In genomic region chr13:113615546-113615941, GRCm38 (mm10) we compare ENCODE assay signal across 8 mouse cellular contexts. TPM values are rescaled to one million over a fixed set of nuclear protein-coding genes. Genes with fewer than 3 reads are reported as not detected.
DNase-seq lines count a peak whose midpoint lies in the region; ATAC-seq and TF ChIP-seq lines count a peak whose summit lies in the region.

No protein-coding gene starts in this region.

- 0 out of 2 replicates have a peak, but pooled peaks have one; percentile 8 for TF ChIP-seq EP300 in liver, postnatal 0 days (IDR thresholded peaks at IDR 0.05; ENCODE audit: low read depth)

- TF ChIP-seq CTCF in cerebellum, adult 2 months (IDR thresholded peaks at IDR 0.05; ENCODE audit: borderline replicate concordance, insufficient read depth, low read depth, low read length) = no peak
- no peak for TF ChIP-seq CTCF in liver, postnatal 0 days (IDR thresholded peaks at IDR 0.05; ENCODE audit: low read depth)

- under 1% methylated on average over 10 of the region's 10 CpGs for WGBS in cerebellum, adult 2 months
- WGBS in embryonic facial prominence, embryonic 14.5 days = 2% methylated on average over 10 of the region's 10 CpGs
- WGBS in hindbrain, embryonic 10.5 days = 2% methylated on average over 10 of the region's 10 CpGs
- 4% methylated on average over 10 of the region's 10 CpGs for WGBS in liver, postnatal 0 days (ENCODE audit: insufficient replicate concordance)

- peak; percentile 43 to 47 for DNase-seq in cerebellum, adult 2 months
- DNase-seq in cerebellum, adult 11 months = no peak
- DNase-seq in B cell, adult 2 months = peak; percentile 5 to 11
- DNase-seq in embryonic facial prominence, embryonic 14.5 days (ENCODE audit: low spot score) = no peak
- DNase-seq in hindbrain, embryonic 10.5 days (ENCODE audit: low spot score) = peak; percentile 54
- peak; percentile 42 for DNase-seq in liver, postnatal 0 days
- DNase-seq in skeletal muscle tissue, adult 2 months (ENCODE audit: low read depth, low spot score) = peak; percentile 60
- DNase-seq in layer of hippocampus, postnatal 36 days = no peak

- no peak for ATAC-seq in embryonic facial prominence, embryonic 14.5 days (ENCODE audit: low read depth)
- no peak for ATAC-seq in liver, postnatal 0 days

- no peaks in the 10 kb centered on the region for H3K9me3 ChIP-seq in embryonic facial prominence, embryonic 14.5 days (ENCODE audit: control insufficient read depth, low read length)
- no peaks in the 10 kb centered on the region for H3K9me3 ChIP-seq in hindbrain, embryonic 10.5 days
- H3K9me3 ChIP-seq in liver, postnatal 0 days (ENCODE audit: low read length) = no peaks in the 10 kb centered on the region

- peaks cover 14% of the 10 kb centered on the region for H3K4me1 ChIP-seq in cerebellum, adult 2 months (ENCODE audit: control insufficient read depth, insufficient read depth, low read length)
- H3K4me1 ChIP-seq in embryonic facial prominence, embryonic 14.5 days (ENCODE audit: control insufficient read depth, insufficient read depth, low read length) = peaks cover 44% of the 10 kb centered on the region
- H3K4me1 ChIP-seq in hindbrain, embryonic 10.5 days (replicated peaks) = peaks cover 77% of the 10 kb centered on the region
- H3K4me1 ChIP-seq in liver, postnatal 0 days (ENCODE audit: insufficient read depth) = peaks cover 54% of the 10 kb centered on the region

- H3K4me3 ChIP-seq in cerebellum, adult 2 months (replicated peaks; ENCODE audit: insufficient read depth, low read depth, low read length) = peak overlapping the region; percentile 67
- H3K4me3 ChIP-seq in embryonic facial prominence, embryonic 14.5 days (ENCODE audit: low read depth, low read length) = peak overlapping the region; percentile 88
- peak overlapping the region; percentile 86 for H3K4me3 ChIP-seq in hindbrain, embryonic 10.5 days
- H3K4me3 ChIP-seq in liver, postnatal 0 days (ENCODE audit: low read depth, low read length) = peak overlapping the region; percentile 68

- H3K4me2 ChIP-seq in embryonic facial prominence, embryonic 14.5 days (ENCODE audit: low read depth, low read length) = peak overlapping the region; percentile 94
- peak overlapping the region; percentile 83 for H3K4me2 ChIP-seq in liver, postnatal 0 days (ENCODE audit: low read depth, low read length)

- H3K9ac ChIP-seq in embryonic facial prominence, embryonic 14.5 days (ENCODE audit: low read depth, low read length) = peak overlapping the region; percentile 88
- H3K9ac ChIP-seq in liver, postnatal 0 days (replicated peaks) = peak overlapping the region; percentile 87

- 0 out of 2 replicates have a peak overlapping the region, but pooled peaks have one; percentile 1 for H3K27ac ChIP-seq in cerebellum, adult 2 months (ENCODE audit: insufficient read depth, low read length)
- peak overlapping the region; percentile 45 for H3K27ac ChIP-seq in embryonic facial prominence, embryonic 14.5 days (replicated peaks; ENCODE audit: low read depth, low read length)
- peak overlapping the region; percentile 93 for H3K27ac ChIP-seq in hindbrain, embryonic 10.5 days
- peak overlapping the region; percentile 91 for H3K27ac ChIP-seq in liver, postnatal 0 days (ENCODE audit: low read depth)

- TF ChIP-seq POLR2A in cerebellum, adult 2 months (IDR thresholded peaks at IDR 0.05; ENCODE audit: borderline replicate concordance, insufficient read depth, low read length) = no peak

- H3K36me3 ChIP-seq in embryonic facial prominence, embryonic 14.5 days (ENCODE audit: control insufficient read depth, insufficient read depth, low read length) = peaks cover 10% of the 10 kb centered on the region; the same call in 1 of the 2 replicates
- H3K36me3 ChIP-seq in hindbrain, embryonic 10.5 days = peaks cover 17% of the 10 kb centered on the region
- H3K36me3 ChIP-seq in liver, postnatal 0 days (replicated peaks; ENCODE audit: insufficient read depth, low read length) = peaks cover 3% of the 10 kb centered on the region; the same call in 1 of the 2 replicates

- H3K27me3 ChIP-seq in cerebellum, adult 2 months (ENCODE audit: control insufficient read depth, insufficient read depth, low read length) = no peaks in the 10 kb centered on the region
- no peaks in the 10 kb centered on the region for H3K27me3 ChIP-seq in embryonic facial prominence, embryonic 14.5 days (replicated peaks; ENCODE audit: control insufficient read depth, insufficient read depth, low read length)
- H3K27me3 ChIP-seq in hindbrain, embryonic 10.5 days (ENCODE audit: insufficient read depth, poor library complexity, severe bottlenecking) = no peaks in the 10 kb centered on the region
- H3K27me3 ChIP-seq in liver, postnatal 0 days (ENCODE audit: insufficient read depth, low read length) = no peaks in the 10 kb centered on the region

RNA-seq across cellular contexts. Expression of gene Snx18, which starts 2.8 kb away (rescaled TPM):
- 16.4 and 17.0 TPM in 2 replicates for polyA plus RNA-seq in cerebellum, adult 2 months (2012; rRNA removed)
- 31.5 and 33.8 TPM in 2 replicates for polyA plus RNA-seq in embryonic facial prominence, embryonic 14.5 days (2014; fragmentation: Nextera tagmentation; extraction: Ambion mirVana)
- polyA plus RNA-seq in hindbrain, embryonic 10.5 days (2016; fragmentation: Nextera tagmentation; extraction: Ambion mirVana) = 18.1 and 18.4 TPM in 2 replicates
- polyA plus RNA-seq in liver, postnatal 0 days (2015; fragmentation: Nextera tagmentation; extraction: Ambion mirVana) = 5.7 and 6.9 TPM in 2 replicates
- 10 to 100 TPM; 21.6 to 22.7 TPM for total RNA-seq in layer of hippocampus, postnatal 36 days (2021)

RNA-seq across cellular contexts. Expression of gene Hspb3, which starts 47.9 kb away (rescaled TPM):
- polyA plus RNA-seq in cerebellum, adult 2 months (2012; rRNA removed) = 1.9 and 2.7 TPM in 2 replicates
- 20.2 and 29.3 TPM in 2 replicates for polyA plus RNA-seq in embryonic facial prominence, embryonic 14.5 days (2014; fragmentation: Nextera tagmentation; extraction: Ambion mirVana)
- polyA plus RNA-seq in hindbrain, embryonic 10.5 days (2016; fragmentation: Nextera tagmentation; extraction: Ambion mirVana) = 0.21 TPM in 1 of 2 replicates, not detected in the other
- 0.38 TPM in 1 of 2 replicates, not detected in the other for polyA plus RNA-seq in liver, postnatal 0 days (2015; fragmentation: Nextera tagmentation; extraction: Ambion mirVana)
- total RNA-seq in layer of hippocampus, postnatal 36 days (2021) = 1 to 10 TPM in 1 of 2 experiments, under 1 TPM in 1; 0.62 to 1.0 TPM

Comparison
In these comparisons a context has a peak if more than half of its experiments do, and no peak if none do; other contexts are left out.
1. DNase-seq: peak in cerebellum, adult 2 months (2 of 2), B cell, adult 2 months (2 of 2), hindbrain, embryonic 10.5 days (single experiment), liver, postnatal 0 days (single experiment) and skeletal muscle tissue, adult 2 months (single experiment); none in cerebellum, adult 11 months (single experiment), embryonic facial prominence, embryonic 14.5 days (single experiment) and layer of hippocampus, postnatal 36 days (0 of 2).
2. H3K27ac ChIP-seq: peak in every context shown above with its lines; median percentile 93 in hindbrain, embryonic 10.5 days; 91 in liver, postnatal 0 days; 45 in embryonic facial prominence, embryonic 14.5 days; 1 in cerebellum, adult 2 months.
3. Peak in every context shown above with its lines, with median percentiles within 50 percentile points of each other: H3K4me3 ChIP-seq.